Mouse (Mus musculus) erythroblast, embryonic 14.5 days (primary cell): Measurements from ENCODE around the gene Zfp281. TPM values are rescaled to one million over a fixed set of nuclear protein-coding genes. Genes with fewer than 3 reads are reported as not detected.

Experiments
- H3K27me3 ChIP-seq: 2 replicates; pipeline ENCODE4 v1.6.1; 2012; ENCODE audit warnings: inconsistent platforms; ENCODE audit not compliant: control insufficient read depth
- H3K36me3 ChIP-seq: 2 replicates; pipeline ENCODE4 v1.6.1; 2012; ENCODE audit warnings: mild to moderate bottlenecking, inconsistent platforms; ENCODE audit not compliant: control insufficient read depth
- H3K4me1 ChIP-seq: 2 replicates; pipeline ENCODE4 v1.6.1; 2012; ENCODE audit warnings: inconsistent platforms; ENCODE audit not compliant: control insufficient read depth
- H3K4me3 ChIP-seq: replicated peaks from 2 replicates; pipeline ENCODE3; 2012; ENCODE audit warnings: moderate library complexity, mild to moderate bottlenecking, inconsistent platforms
- H3K9me3 ChIP-seq: 2 replicates; pipeline ENCODE4 v1.6.1; 2012; ENCODE audit warnings: low read length, inconsistent platforms, mixed read lengths; ENCODE audit not compliant: control insufficient read depth
- GATA1 ChIP-seq: IDR thresholded peaks from 2 replicates; pipeline ENCODE4 v1.6.1; 2012; ENCODE audit warnings: low read length, inconsistent platforms, mixed read lengths
- TAL1 ChIP-seq: IDR thresholded peaks from 3 replicates; pipeline ENCODE4 v1.6.1; 2012; ENCODE audit warnings: low read length, inconsistent platforms, mixed read lengths
- polyA plus RNA-seq: library from polyadenylated mRNA; stranded (reverse); fragments of >175 nt; gene quantifications from 2 replicates; pipeline ENCODE4 v1.2.3, GENCODE M21; 2012

Gene Zfp281
- 0.04 and 0.12 TPM in 2 replicates for polyA plus RNA-seq

DNA sequence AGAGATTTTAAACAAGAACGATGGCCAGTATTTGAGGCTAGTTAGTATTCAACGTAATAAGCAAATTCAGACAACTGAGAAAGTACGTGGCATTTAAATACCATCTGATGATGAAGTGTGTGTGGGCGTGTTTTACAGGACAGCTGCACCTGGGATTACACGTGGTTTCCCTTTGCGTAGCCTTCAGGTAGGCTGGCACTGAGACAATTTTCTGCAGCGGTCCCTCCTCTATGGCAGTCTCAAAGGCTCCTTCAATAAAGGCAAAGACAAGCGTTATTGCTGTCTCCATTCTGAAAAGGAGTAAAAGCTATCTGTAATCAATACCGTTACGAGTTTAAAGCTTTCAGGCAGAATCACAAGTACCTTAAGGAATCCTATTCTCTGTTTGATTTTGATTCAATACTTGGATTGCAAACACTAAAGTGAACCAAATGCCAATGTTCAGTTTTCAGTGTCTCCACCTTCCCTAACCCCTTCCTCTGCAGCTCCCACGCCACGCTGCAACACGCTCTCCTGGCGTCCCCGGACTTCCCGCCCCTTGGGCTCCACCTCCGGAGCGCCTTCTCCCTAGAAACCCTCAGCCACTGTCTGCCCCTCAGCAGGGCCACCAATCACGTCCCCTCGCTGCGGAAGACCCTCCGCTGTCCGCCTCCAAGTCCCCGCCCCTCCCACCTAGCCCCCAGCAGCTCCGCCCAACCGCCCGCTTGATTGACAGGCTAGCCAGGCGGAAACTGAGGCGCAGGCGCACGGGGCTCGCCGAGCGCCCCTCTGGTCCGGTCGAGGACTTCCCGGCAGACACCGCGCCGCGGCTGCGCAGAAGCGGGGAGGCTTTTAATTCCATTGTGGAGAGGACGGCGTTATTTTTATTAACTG is at the start of gene Zfp281:
Gene Zfp281 (plus strand): TSS at position 756 of the 873 bp plus-strand sequence.
- TF ChIP-seq TAL1: no peak
- TF ChIP-seq GATA1: no peak

GRCm38 (mm10) chr1:136577890-136578663 is 46.6 kb upstream of the Zfp281 start:
- H3K9me3 ChIP-seq: no peaks in the 10 kb centered on the region
- no peak overlapping the region for H3K4me3 ChIP-seq
- no peaks in the 10 kb centered on the region for H3K4me1 ChIP-seq
- H3K36me3 ChIP-seq: no peaks in the 10 kb centered on the region
- TF ChIP-seq GATA1 (no peak), TAL1 (no peak)
- peaks cover 21% of the 10 kb centered on the region for H3K27me3 ChIP-seq

More for the DNA sequence above, at the start of gene Zfp281:
- Histone ChIP-seq H3K4me3 (peak within 1 kb of the TSS; percentile 88), H3K27me3 (no peaks in the 10 kb centered on the region), H3K9me3 (no peaks in the 10 kb centered on the region), H3K4me1 (peaks cover 36% of the 10 kb centered on the region), H3K36me3 (peaks cover 26% of the 10 kb centered on the region)

- TF ChIP-seq GATA1: no peak
- no peak for TF ChIP-seq TAL1
- H3K27me3 ChIP-seq: peaks cover 21% of the 10 kb centered on the region
- H3K36me3 ChIP-seq: no peaks in the 10 kb centered on the region
- no peaks in the 10 kb centered on the region for H3K4me1 ChIP-seq
- no peaks in the 10 kb centered on the region for H3K9me3 ChIP-seq
- H3K4me3 ChIP-seq: no peak overlapping the region
Observed at GRCm38 (mm10) chr1:136579360-136579759, 45.3 kb upstream of the Zfp281 start.

- TF ChIP-seq TAL1 (no peak), GATA1 (no peak)
- H3K4me3 ChIP-seq: no peak overlapping the region
Observed at GRCm38 (mm10) chr1:136580266-136580665, 44.4 kb upstream of the Zfp281 start.

DNA sequence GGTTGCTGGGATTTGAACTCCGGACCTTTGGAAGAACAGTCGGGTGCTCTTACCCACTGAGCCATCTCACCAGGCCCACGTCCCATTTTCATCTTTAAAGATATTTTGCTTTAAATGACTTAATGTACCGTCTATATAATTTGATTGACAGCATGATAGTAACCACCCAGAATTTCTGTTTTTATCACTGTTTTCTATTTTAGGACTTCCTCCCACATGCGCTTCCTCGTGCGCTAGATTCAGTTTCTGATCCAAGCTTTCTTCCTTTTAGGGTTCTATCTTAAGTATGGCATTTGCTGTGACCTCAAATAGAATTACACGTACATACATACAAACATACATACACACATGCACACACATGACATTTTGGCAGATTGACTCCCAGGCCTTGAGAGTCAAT is 42.9 kb upstream of the Zfp281 start:
- H3K36me3 ChIP-seq: no peaks in the 10 kb centered on the region
- no peaks in the 10 kb centered on the region for H3K9me3 ChIP-seq
- H3K27me3 ChIP-seq: peaks cover 21% of the 10 kb centered on the region
- no peak overlapping the region for H3K4me3 ChIP-seq
- H3K4me1 ChIP-seq: no peaks in the 10 kb centered on the region
- TF ChIP-seq TAL1: no peak
- no peak for TF ChIP-seq GATA1

More at GRCm38 (mm10) chr1:136580266-136580665, 44.4 kb upstream of the Zfp281 start:
- H3K4me1 ChIP-seq: no peaks in the 10 kb centered on the region
- no peaks in the 10 kb centered on the region for H3K36me3 ChIP-seq
- no peaks in the 10 kb centered on the region for H3K9me3 ChIP-seq
- peaks cover 21% of the 10 kb centered on the region for H3K27me3 ChIP-seq

DNA sequence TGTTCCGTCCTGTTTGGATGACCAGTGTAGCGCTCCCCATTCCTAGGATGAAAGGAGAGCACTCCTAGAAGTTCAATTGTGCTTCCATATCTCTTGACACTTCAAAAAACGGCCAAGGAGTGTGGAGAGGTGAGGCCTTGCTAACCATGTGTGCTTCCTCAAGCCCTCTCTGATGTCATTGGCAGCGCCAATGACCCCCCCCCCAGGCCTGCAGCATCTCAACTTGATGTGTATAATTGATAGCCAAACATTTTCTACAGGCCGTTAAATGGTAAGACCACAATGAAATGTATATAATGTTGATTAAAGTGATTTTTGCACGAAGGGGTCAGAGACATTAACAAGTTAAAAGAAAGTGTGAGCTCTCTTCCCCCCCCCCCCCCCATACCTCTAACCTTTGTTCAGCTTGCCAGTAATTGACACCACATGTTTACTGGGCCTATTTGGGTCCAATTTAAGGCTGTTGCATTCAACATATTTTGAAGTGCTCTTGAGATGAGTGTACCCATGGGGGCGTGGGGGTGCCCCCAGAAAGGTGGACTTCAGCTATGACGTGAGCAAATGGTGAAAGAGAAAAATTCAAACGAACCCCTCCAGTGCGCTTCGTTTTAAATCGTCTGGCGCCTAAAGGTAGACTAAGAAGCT is 36.8 kb upstream of the Zfp281 start:
- H3K4me1 ChIP-seq: no peaks in the 10 kb centered on the region
- no peaks in the 10 kb centered on the region for H3K9me3 ChIP-seq
- no peak for TF ChIP-seq TAL1
- TF ChIP-seq GATA1: no peak
- H3K27me3 ChIP-seq: peaks cover 5% of the 10 kb centered on the region; the same call in 1 of the 2 replicates
- no peaks in the 10 kb centered on the region for H3K36me3 ChIP-seq
- no peak overlapping the region for H3K4me3 ChIP-seq

DNA sequence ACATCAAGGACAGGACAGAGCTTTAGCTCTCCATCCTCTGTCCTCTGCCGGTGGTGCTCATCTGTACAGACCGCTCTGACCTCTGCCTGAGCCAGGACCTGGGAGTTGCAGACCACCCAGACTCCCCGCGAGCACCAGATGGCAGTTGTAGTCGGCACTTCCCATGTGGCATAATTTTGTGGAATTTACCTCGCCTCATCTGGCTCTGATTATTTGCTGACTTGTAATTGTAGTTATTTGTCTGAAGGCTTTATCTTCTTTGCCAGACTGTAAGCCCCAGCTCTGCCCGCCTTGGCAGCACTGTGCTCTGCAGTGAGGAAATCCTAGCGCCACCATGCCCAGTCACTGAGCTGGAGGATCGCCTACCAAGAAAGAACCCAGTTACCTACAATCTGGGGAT is 35.8 kb upstream of the Zfp281 start:
- H3K36me3 ChIP-seq: no peaks in the 10 kb centered on the region
- peaks cover 5% of the 10 kb centered on the region; the same call in 1 of the 2 replicates for H3K27me3 ChIP-seq
- H3K4me1 ChIP-seq: no peaks in the 10 kb centered on the region
- no peak overlapping the region for H3K4me3 ChIP-seq
- no peaks in the 10 kb centered on the region for H3K9me3 ChIP-seq
- TF ChIP-seq TAL1: no peak
- TF ChIP-seq GATA1: no peak

- Histone ChIP-seq H3K36me3 (no peaks in the 10 kb centered on the region), H3K27me3 (peaks cover 5% of the 10 kb centered on the region; the same call in 1 of the 2 replicates), H3K4me3 (no peak overlapping the region), H3K9me3 (no peaks in the 10 kb centered on the region), H3K4me1 (peaks cover 4% of the 10 kb centered on the region)
- TF ChIP-seq GATA1: no peak
- TF ChIP-seq TAL1: no peak
Observed at GRCm38 (mm10) chr1:136592741-136593140, 32.0 kb upstream of the Zfp281 start.
